Mouse (Mus musculus): ENCODE measurements around the gene Vmn2r96. TPM values are rescaled to one million over a fixed set of nuclear protein-coding genes. Genes with fewer than 3 reads are reported as not detected.

Vmn2r96 gene
- total and polyA plus RNA-seq, 3 experiments: not detected

DNA sequence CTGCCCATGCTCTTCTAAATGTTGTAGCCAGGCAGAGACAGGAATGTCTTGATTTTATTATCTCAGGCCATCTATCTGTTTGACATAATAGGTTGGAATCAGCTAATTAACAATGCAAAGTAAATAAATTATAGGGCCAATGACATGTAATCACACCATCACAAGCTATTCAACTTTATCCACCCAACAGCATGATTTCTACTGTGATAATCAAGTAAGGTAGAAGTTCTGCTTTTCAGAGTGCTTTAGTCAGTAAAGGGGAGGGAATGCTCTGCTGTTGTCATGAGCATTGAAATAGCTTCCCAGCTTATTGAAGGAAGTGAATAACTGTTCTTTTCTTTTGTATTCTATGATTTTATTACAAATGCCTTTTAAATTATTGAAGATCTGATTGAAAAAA is 53.6 kb downstream of the Vmn2r96 start:
- intact Hi-C loops (cut with DNase I): no loop called here
- H3K4me3 ChIP-seq: no peak overlapping the region
- H3K27ac ChIP-seq: no peak overlapping the region
- H3K36me3 ChIP-seq (ENCODE audit: control insufficient read depth, insufficient read depth, low read length): no peaks in the 10 kb centered on the region
- H3K9ac ChIP-seq (ENCODE audit: low read depth, low read length): no peak overlapping the region
- H3K27me3 ChIP-seq (ENCODE audit: control insufficient read depth, insufficient read depth, low read length): no peaks in the 10 kb centered on the region
- H3K4me1 ChIP-seq (ENCODE audit: control insufficient read depth, insufficient read depth, low read length): no peaks in the 10 kb centered on the region
- H3K79me2 ChIP-seq (replicated peaks; ENCODE audit: control insufficient read depth, insufficient read depth, low read length): no peaks in the 10 kb centered on the region
- no peak for DNase-seq
- TF ChIP-seq POLR2A (IDR thresholded peaks at IDR 0.05; ENCODE audit: insufficient read depth, low read depth, low read length): no peak

Other genes with a start within 250 kb of the Vmn2r96 start
- not detected for gene Vmn2r95, start 149.1 kb upstream of the Vmn2r96 start, total RNA-seq (2021)
- gene Vmn2r95, start 149.1 kb upstream of the Vmn2r96 start, polyA plus RNA-seq (2012; rRNA removed): not detected in 2 replicates

All from heart, adult 2 months (tissue).